Mouse (Mus musculus) retina, embryonic 14.5 days (tissue): Measurements from ENCODE around the gene Mgat4a.
A peak's percentile ranks its signal among the peaks of the same experiment; 100 is the strongest.
"Not testable (repeated sequence)": the region's sequence is repeated elsewhere in the genome, so short reads cannot be mapped to it uniquely, and the experiment has no call there.

Source experiments
- DNase-seq: peaks from one replicate; pipeline ENCODE4 v3.0.0-alpha.2; 2015; ENCODE audit warnings: low spot score

Mgat4a gene

GRCm38 (mm10) chr1:37532533-37532840 lies 8.3 kb downstream of the Mgat4a start:
- DNase-seq, result no peak

GRCm38 (mm10) chr1:37531654-37532532 lies 8.9 kb downstream of the Mgat4a start:
- DNase-seq, result no peak

- no peak for DNase-seq
These were observed 10.8 kb downstream of the Mgat4a start for GRCm38 (mm10) chr1:37530061-37530460.

GRCm38 (mm10) chr1:37526257-37526656 lies 14.6 kb downstream of the Mgat4a start:
- no peak for DNase-seq

GRCm38 (mm10) chr1:37524669-37525068 lies 16.1 kb downstream of the Mgat4a start:
- no peak for DNase-seq

- not testable (repeated sequence) for DNase-seq
These were observed 16.7 kb downstream of the Mgat4a start for GRCm38 (mm10) chr1:37524122-37524521.

- DNase-seq, result not testable (repeated sequence)
These were observed 17.3 kb downstream of the Mgat4a start for GRCm38 (mm10) chr1:37523548-37523947.

- DNase-seq, result no peak
These were observed 18.7 kb downstream of the Mgat4a start for GRCm38 (mm10) chr1:37522101-37522500.

- DNase-seq, result no peak
These were observed 22.0 kb downstream of the Mgat4a start for GRCm38 (mm10) chr1:37518791-37519190.

- DNase-seq, result no peak
These were observed 22.6 kb downstream of the Mgat4a start for GRCm38 (mm10) chr1:37518124-37518720.

GRCm38 (mm10) chr1:37512961-37513431 lies 27.8 kb downstream of the Mgat4a start:
- no peak for DNase-seq

- DNase-seq, result peak; percentile 28
These were observed 28.6 kb downstream of the Mgat4a start for GRCm38 (mm10) chr1:37512109-37512640.

- DNase-seq, result no peak
These were observed 30.6 kb downstream of the Mgat4a start for GRCm38 (mm10) chr1:37510193-37510592.

- no peak for DNase-seq
These were observed 31.4 kb downstream of the Mgat4a start for GRCm38 (mm10) chr1:37509437-37509836.

- DNase-seq, result no peak
These were observed 35.5 kb downstream of the Mgat4a start for GRCm38 (mm10) chr1:37505348-37505730.

GRCm38 (mm10) chr1:37504716-37505347 lies 36.0 kb downstream of the Mgat4a start:
- DNase-seq, result no peak

GRCm38 (mm10) chr1:37503656-37504055 lies 37.2 kb downstream of the Mgat4a start:
- no peak for DNase-seq

GRCm38 (mm10) chr1:37502354-37502753 lies 38.5 kb downstream of the Mgat4a start:
- no peak for DNase-seq

GRCm38 (mm10) chr1:37500723-37501122 lies 40.1 kb downstream of the Mgat4a start:
- DNase-seq, result no peak

GRCm38 (mm10) chr1:37499395-37499794 lies 41.4 kb downstream of the Mgat4a start:
- not testable (repeated sequence) for DNase-seq

GRCm38 (mm10) chr1:37498911-37499310 lies 41.9 kb downstream of the Mgat4a start:
- no peak for DNase-seq

- no peak for DNase-seq
These were observed 44.1 kb downstream of the Mgat4a start for GRCm38 (mm10) chr1:37496591-37497280.
